Mouse (Mus musculus) lung, embryonic 14.5 days (tissue): Measurements from ENCODE around the gene Gm10135. TPM values are rescaled to one million over a fixed set of nuclear protein-coding genes. Genes with fewer than 3 reads are reported as not detected.
"Not testable (repeated sequence)": the region's sequence is repeated elsewhere in the genome, so short reads cannot be mapped to it uniquely, and the experiment has no call there.

ENCODE experiments used
- ATAC-seq: fragments of 200-750 bp; cut with Nextera tagmentation; 2 replicates; pipeline ENCODE4 v1.8.0; 2017; ENCODE audit warnings: mild to moderate bottlenecking, moderate TSS enrichment, moderate library complexity; ENCODE audit not compliant: insufficient read depth
- DNase-seq: peaks from one replicate; pipeline ENCODE4 v3.0.0-alpha.2; 2015
- H3K27ac ChIP-seq: fragments of 300-500 bp; sonication (generic); 2 replicates; pipeline ENCODE4 v1.5.1; 2014; ENCODE audit warnings: low read depth, mild to moderate bottlenecking, moderate library complexity
- H3K27me3 ChIP-seq: fragments of 300-500 bp; sonication (generic); 2 replicates; pipeline ENCODE4 v1.6.1; 2014; ENCODE audit warnings: low read length, control low read depth; ENCODE audit not compliant: insufficient read depth
- H3K36me3 ChIP-seq: fragments of 300-500 bp; sonication (generic); 2 replicates; pipeline ENCODE4 v1.6.1; 2014; ENCODE audit warnings: control low read depth; ENCODE audit not compliant: insufficient read depth
- H3K4me1 ChIP-seq: fragments of 300-500 bp; sonication (generic); 2 replicates; pipeline ENCODE4 v1.6.1; 2014; ENCODE audit warnings: antibody characterized with exemption, control low read depth; ENCODE audit not compliant: insufficient read depth
- H3K4me2 ChIP-seq: fragments of 300-500 bp; sonication (generic); 2 replicates; pipeline ENCODE4 v1.6.1; 2014; ENCODE audit warnings: mild to moderate bottlenecking
- H3K4me3 ChIP-seq: fragments of 300-500 bp; sonication (generic); 2 replicates; pipeline ENCODE4 v1.5.1; 2014; ENCODE audit warnings: low read depth, low read length
- H3K9ac ChIP-seq: fragments of 300-500 bp; sonication (generic); 2 replicates; pipeline ENCODE4 v1.6.1; 2014
- H3K9me3 ChIP-seq: fragments of 300-500 bp; sonication (generic); 2 replicates; pipeline ENCODE4 v1.6.1; 2016; ENCODE audit warnings: low read depth, low read length, control low read depth
- CTCF ChIP-seq: IDR thresholded peaks from 2 replicates; pipeline ENCODE4 v1.5.1; 2016; ENCODE audit warnings: antibody characterized with exemption, low read depth
- WGBS: fragments of 180-500 bp; shearing (Covaris S2); extraction: QIAGEN DNeasy Blood & Tissue Kit; methylation state at CpG from one replicate; pipeline ENCODE4 v1.1.7; 2014; 5-methylcytosine and 5-hydroxymethylcytosine counted together
- polyA plus RNA-seq: library from polyadenylated mRNA; unstranded; fragments of >200 nt; fragmentation: Nextera tagmentation; extraction: Ambion mirVana; gene quantifications from 2 replicates; pipeline ENCODE4 v1.2.1, GENCODE M21; 2014

Gm10135 gene
- not detected in 2 replicates for polyA plus RNA-seq

DNA sequence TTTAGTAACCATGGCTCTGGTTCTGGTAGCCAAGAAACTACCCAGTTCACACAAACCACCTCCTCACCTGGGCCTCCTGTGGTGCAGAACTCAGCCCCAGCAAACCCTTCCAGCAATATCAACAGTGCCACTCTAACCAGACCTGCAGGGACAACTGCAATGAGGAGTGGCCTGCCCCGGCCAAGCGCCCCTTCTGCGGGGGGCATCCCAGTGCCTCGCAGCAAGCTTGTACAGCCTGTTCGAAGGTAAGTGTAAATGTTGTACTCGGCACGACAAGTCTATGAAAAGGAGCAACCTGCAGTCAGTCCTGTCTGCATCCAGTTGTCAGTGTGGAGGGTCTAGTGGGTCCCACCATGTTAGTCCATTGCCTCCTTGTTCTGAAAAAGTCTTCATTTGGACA is at the start of gene Gm10135:
Gene Gm10135 (minus strand): TSS at position 101 of the 400 bp plus-strand sequence.
- peaks cover 44% of the 10 kb centered on the region for H3K36me3 ChIP-seq
- no peak within 1 kb of the TSS for H3K9ac ChIP-seq
- DNase-seq: no peak
- no peaks in the 10 kb centered on the region for H3K27me3 ChIP-seq
- H3K4me1 ChIP-seq: no peaks in the 10 kb centered on the region
- TF ChIP-seq CTCF: no peak
- H3K4me3 ChIP-seq: no peak within 1 kb of the TSS
- ATAC-seq: no peak
- no peaks in the 10 kb centered on the region for H3K9me3 ChIP-seq
- H3K4me2 ChIP-seq: no peak within 1 kb of the TSS
- no peak within 1 kb of the TSS for H3K27ac ChIP-seq
- WGBS: 92% methylated on average over 7 of the region's 7 CpGs

DNA sequence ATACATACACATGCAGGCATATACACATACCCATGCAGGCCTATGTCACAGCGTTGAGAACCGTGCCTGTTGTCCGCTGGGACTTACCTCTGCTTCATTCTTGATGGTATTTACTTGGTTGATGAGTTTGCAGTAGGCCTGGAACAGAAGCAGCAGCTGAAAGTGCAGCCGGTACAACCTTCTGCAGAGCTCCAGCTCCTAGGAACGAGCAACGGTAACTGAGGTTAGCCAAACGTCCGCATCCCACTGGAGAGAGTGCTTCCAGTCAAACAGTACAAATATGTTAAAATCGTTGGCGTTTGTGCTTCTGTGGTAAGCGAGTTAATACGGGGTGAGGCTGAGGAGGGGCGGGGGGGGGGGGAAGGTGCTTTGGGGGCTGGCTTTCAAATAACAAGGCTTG is 49.3 kb upstream of the Gm10135 start:
- Histone ChIP-seq H3K9ac (no peak overlapping the region), H3K27me3 (no peaks in the 10 kb centered on the region), H3K36me3 (peaks cover 23% of the 10 kb centered on the region), H3K9me3 (no peaks in the 10 kb centered on the region), H3K27ac (no peak overlapping the region), H3K4me1 (no peaks in the 10 kb centered on the region), H3K4me2 (no peak overlapping the region), H3K4me3 (no peak overlapping the region)
- DNase-seq (no peak), ATAC-seq (no peak)
- TF ChIP-seq CTCF: no peak
- WGBS: 88% methylated on average over 13 of the region's 13 CpGs

DNA sequence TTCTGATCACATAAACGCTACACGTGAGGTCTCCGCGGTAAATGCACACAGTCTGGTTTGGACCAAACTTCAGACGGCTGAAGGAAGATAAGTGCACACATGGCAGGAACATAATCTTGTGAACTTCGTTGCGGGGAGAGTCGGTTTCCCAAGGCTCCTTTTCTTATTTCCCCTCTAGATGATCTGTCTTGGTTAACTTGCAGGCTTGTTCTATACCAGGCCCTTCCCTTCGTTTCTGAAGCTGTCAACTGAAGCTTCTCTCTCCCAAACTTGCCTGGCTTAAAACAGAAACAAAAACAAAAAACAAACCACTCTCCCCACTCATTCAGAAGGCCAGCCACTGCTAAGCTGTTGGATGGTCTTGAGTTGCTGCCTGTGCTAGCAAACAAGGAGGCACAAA is 40.2 kb upstream of the Gm10135 start:
- 44% methylated on average over 9 of the region's 9 CpGs for WGBS
- Histone ChIP-seq H3K36me3 (no peaks in the 10 kb centered on the region), H3K27me3 (peaks cover 19% of the 10 kb centered on the region), H3K4me3 (no peak overlapping the region), H3K9ac (no peak overlapping the region), H3K4me1 (no peaks in the 10 kb centered on the region), H3K9me3 (no peaks in the 10 kb centered on the region), H3K4me2 (no peak overlapping the region), H3K27ac (no peak overlapping the region)
- ATAC-seq: no peak
- DNase-seq: no peak
- no peak for TF ChIP-seq CTCF

DNA sequence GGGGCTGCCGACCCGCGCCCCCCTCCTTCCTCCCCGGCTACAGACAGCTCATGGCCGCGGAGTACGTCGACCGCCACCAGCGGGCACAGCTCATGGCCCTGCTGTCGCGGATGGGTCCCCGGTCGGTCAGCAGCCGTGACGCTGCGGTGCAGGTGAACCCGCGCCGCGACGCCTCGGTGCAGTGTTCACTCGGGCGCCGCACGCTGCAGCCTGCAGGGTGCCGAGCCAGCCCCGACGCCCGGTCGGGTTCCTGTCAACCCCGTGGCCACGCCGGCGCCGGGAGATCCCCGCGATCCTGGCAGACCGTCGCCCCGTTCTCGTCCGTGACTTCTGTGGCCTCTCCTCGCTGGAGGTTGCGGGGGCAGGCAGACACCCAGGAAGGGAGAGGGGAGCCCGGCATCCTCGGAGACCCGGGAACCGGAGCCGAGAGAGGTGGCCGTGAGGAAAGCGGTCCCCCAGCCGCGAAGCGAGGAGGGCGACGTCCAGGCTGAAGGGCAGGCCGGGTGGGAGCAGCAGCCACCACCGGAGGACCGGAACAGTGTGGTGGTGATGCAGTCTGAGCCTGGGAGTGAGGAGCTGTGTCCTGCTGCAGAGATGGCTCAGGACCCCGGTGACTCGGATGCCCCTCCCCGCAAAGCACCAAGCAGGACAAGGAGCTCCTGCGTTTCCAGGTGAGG is 39.2 kb upstream of the Gm10135 start:
- peak; percentile 58 for ATAC-seq
- not testable (repeated sequence) for H3K36me3 ChIP-seq, H3K4me1 ChIP-seq, H3K9me3 ChIP-seq, H3K27ac ChIP-seq
- H3K27me3 ChIP-seq: peaks cover 19% of the 10 kb centered on the region
- H3K4me2 ChIP-seq: peak overlapping the region; percentile 62
- peak overlapping the region; percentile 36 for H3K4me3 ChIP-seq
- H3K9ac ChIP-seq: 0 out of 2 replicates have a peak overlapping the region, but pooled peaks have one; percentile 13
- DNase-seq: peak; percentile 8
- WGBS: 3% methylated on average over 39 of the region's 65 CpGs

DNA sequence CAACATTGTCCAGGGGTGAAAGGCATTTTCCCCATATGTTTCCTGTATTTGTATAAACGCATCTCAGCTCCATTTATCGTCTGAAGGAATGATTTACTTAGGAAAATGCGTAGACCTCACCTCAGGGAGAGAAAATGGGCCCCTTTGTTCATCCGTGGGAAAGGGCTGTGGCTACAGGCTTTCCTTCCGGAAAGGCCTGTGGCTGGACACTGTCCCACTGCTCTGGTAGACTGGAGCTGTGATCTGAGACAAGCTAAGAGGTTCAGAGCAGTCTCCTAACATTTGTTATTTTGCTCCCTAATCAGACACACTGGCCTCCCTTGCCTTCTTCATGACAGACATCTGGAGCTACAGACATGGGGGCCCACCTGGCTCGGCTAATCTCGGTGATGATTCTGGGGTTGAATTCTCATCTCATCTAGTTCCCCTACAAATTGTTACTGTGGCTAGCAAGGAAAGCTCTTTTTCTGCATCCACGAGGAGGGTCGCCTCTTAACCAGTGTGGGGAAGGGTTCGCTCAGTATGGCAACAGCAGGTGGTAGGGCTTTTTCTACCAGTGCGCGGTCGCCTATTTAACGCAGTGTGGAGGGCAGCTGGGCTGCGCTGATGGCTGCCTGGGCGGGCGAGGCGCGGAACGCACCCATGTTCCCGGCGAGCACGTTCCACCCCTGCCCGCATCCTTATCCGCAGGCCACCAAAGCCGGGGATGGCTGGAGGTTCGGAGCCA is 38.5 kb upstream of the Gm10135 start:
- not testable (repeated sequence) for H3K36me3 ChIP-seq

DNA sequence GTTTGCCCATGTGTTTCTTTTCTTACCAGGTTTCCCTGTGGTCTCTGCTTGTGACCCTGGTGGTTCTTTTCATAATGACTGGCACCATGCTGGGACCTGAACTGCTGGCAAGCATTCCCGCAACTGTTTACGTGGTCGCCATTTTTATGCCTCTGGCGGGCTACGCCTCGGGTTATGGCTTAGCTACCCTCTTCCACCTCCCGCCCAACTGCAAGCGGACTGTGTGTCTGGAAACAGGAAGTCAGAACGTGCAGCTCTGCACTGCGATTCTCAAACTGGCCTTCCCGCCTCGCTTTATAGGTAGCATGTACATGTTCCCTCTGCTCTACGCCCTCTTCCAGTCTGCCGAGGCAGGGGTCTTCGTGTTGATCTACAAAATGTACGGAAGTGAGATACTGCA is 37.3 kb upstream of the Gm10135 start:
- H3K27ac ChIP-seq, ATAC-seq, H3K9me3 ChIP-seq, H3K36me3 ChIP-seq, H3K4me1 ChIP-seq, H3K9ac ChIP-seq, DNase-seq, H3K4me2 ChIP-seq, H3K4me3 ChIP-seq: not testable (repeated sequence)
- peaks cover 33% of the 10 kb centered on the region for H3K27me3 ChIP-seq
- 90% methylated on average over 12 of the region's 16 CpGs for WGBS

More for the DNA sequence above, 38.5 kb upstream of the Gm10135 start:
- 17% methylated on average over 23 of the region's 27 CpGs for WGBS
- Histone ChIP-seq H3K4me3 (peak overlapping the region; percentile 36; the same call in 1 of the 2 replicates), H3K27me3 (peaks cover 25% of the 10 kb centered on the region), H3K4me2 (peak overlapping the region; percentile 62)
- ATAC-seq (peak; percentile 31; the same call in 1 of the 2 replicates), DNase-seq (peak; percentile 8)
- H3K9ac ChIP-seq, H3K27ac ChIP-seq, H3K9me3 ChIP-seq, H3K4me1 ChIP-seq: not testable (repeated sequence)

DNA sequence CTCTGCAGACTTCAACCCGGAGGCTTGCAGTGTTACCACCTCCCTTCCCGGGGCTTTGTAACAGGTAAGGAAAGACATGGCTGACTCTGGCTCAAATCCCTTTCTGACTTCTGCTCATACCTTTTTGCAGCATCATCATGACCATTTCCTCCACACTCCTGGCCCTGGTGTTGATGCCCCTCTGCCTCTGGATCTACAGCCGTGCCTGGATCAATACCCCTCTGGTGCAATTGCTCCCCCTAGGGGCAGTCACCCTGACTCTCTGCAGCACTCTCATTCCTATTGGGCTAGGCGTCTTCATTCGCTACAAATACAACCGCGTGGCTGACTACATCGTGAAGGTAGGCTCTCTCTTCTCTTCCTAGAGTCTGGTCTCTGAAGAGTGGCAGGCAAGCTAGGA is 33.7 kb upstream of the Gm10135 start:
- not testable (repeated sequence) for H3K4me2 ChIP-seq, H3K4me3 ChIP-seq, H3K27ac ChIP-seq, DNase-seq, H3K36me3 ChIP-seq, ATAC-seq, H3K9ac ChIP-seq, H3K4me1 ChIP-seq, H3K9me3 ChIP-seq
- WGBS: 41% methylated on average over 8 of the region's 8 CpGs
- peak; percentile 42 for TF ChIP-seq CTCF
- H3K27me3 ChIP-seq: peaks cover 34% of the 10 kb centered on the region
